Mouse (Mus musculus): Measurements from ENCODE around the gene Rhobtb1. TPM values are rescaled to one million over a fixed set of nuclear protein-coding genes. Genes with fewer than 3 reads are reported as not detected.

Gene Rhobtb1
- polyA plus RNA-seq, 1 experiment from 2014 or later = 20.2 TPM

DNA sequence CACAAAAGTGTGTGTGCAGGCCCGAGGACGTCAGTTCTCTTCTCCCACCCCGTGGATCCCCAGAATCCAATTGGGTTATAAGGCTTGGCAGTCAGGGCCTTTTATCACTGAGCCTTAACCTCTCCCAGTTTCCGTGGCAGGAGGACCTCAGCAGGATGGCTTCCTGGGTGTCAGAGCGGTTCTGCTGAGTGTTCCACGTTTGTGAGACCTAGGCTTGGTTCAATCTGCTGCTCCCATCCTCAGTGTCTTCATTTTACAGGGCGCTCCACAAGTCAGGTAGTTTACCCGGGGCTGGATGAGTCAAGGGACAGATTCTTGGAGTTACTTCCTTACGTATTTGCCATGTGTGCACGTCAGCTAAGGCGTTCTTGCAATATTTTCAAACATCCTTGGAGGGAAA, 182.0 kb downstream of the Rhobtb1 start:
- no peak for DNase-seq (ENCODE audit: low spot score)
- no peaks in the 10 kb centered on the region for H3K9me3 ChIP-seq (replicated peaks)
- WGBS = 88% methylated on average over 11 of the region's 11 CpGs
- H3K36me3 ChIP-seq = peaks cover 54% of the 10 kb centered on the region
- no peaks in the 10 kb centered on the region for H3K4me1 ChIP-seq
- no peaks in the 10 kb centered on the region for H3K27me3 ChIP-seq (ENCODE audit: low read depth, poor library complexity, severe bottlenecking)
- H3K27ac ChIP-seq = no peak overlapping the region
- H3K4me3 ChIP-seq = no peak overlapping the region

DNA sequence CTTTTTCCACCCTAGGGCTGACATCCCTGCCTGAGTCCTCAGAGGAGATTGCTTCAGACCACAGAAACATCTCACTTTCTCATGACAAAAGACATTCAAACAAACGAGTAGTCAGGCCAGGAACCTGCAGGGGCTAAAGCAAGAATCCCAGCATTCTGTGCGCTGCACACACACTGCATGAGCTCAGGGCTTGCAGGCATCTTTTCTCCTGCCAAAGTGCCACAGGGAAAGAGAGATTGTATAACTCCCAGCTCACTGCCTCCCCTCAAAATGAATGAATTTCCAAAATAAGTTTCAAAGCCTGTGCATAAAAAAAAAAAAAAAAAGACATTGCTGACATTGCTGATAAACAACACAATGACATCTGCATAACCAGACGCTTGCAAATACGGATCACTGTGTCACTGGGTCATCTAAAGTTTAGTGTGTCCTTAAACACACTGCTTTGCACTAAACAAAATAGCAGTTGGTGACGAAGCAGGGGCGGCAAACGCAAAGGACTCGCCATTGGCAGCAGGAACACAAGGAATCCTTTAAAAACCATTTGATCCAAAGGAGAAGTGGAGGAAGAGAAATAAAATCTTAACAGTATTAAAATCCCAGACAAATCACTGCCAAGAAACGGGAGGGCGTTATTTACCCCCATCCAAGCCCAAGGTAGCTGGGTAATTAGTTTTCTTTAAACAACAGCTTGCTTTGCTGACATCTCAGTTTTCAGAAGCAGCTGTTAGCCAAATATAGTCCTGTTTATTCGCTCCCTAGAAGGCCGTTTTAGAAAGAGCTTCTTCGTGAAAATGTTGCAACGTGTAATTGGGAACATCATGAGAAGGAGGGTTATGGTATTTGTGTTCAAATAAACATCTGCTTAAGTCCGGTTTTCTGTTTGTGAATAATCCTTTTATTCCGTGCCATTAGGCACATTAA, 183.3 kb downstream of the Rhobtb1 start:
- no peak for DNase-seq (ENCODE audit: low spot score)

DNA sequence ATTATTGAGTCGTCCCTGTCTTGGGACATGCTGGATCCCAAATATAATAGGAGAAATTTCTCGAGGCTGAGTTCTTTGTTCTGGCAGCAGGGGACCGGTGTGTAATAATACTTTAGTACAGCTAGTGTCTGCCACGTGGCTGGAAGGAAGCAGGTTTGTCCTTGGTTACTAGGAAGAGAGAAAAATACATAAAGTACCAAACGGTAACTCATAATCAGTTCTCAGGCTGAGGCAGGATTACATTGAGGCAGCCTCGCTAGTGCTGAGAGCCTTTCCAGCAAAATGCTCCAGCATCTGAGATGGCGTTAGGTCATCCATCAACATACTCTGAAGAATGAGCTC, 183.9 kb downstream of the Rhobtb1 start:
- Histone ChIP-seq H3K9me3 (replicated peaks) (no peaks in the 10 kb centered on the region), H3K27ac (no peak overlapping the region), H3K36me3 (peaks cover 74% of the 10 kb centered on the region), H3K4me1 (no peaks in the 10 kb centered on the region), H3K4me3 (no peak overlapping the region), H3K27me3 (ENCODE audit: low read depth, poor library complexity, severe bottlenecking) (no peaks in the 10 kb centered on the region)
- DNase-seq (ENCODE audit: low spot score) = no peak
- 89% methylated on average over 7 of the region's 7 CpGs for WGBS

More for the DNA sequence above, 183.3 kb downstream of the Rhobtb1 start:
- Histone ChIP-seq H3K36me3 (peaks cover 67% of the 10 kb centered on the region), H3K4me3 (no peak overlapping the region), H3K27ac (no peak overlapping the region), H3K4me1 (no peaks in the 10 kb centered on the region), H3K27me3 (ENCODE audit: low read depth, poor library complexity, severe bottlenecking) (no peaks in the 10 kb centered on the region), H3K9me3 (replicated peaks) (no peaks in the 10 kb centered on the region)
- WGBS = 92% methylated on average over 16 of the region's 16 CpGs

DNA sequence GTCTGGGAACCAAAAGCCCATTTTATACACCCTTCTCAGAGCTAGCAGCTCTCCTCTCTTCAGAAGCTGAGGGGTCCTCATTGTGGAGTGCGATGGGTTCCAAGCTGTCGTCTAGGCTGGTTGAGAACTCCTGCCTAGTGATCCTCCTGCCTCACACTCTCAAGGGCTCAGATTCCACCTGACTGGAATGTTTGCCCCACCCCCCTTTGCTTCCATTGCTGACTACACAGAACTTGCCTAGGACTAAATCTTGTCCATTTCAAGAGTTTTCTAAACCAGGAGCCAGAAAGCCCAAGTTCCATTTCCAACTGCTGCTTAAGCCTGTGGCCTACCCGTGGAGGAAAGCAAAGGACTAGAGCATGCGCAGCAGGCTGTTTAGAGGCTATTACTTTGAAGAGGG, 184.4 kb downstream of the Rhobtb1 start:
- Histone ChIP-seq H3K4me1 (no peaks in the 10 kb centered on the region), H3K9me3 (replicated peaks) (no peaks in the 10 kb centered on the region), H3K4me3 (no peak overlapping the region), H3K27me3 (ENCODE audit: low read depth, poor library complexity, severe bottlenecking) (no peaks in the 10 kb centered on the region), H3K27ac (no peak overlapping the region), H3K36me3 (peaks cover 78% of the 10 kb centered on the region)
- WGBS = 80% methylated on average over 4 of the region's 4 CpGs
- no peak for DNase-seq (ENCODE audit: low spot score)

DNA sequence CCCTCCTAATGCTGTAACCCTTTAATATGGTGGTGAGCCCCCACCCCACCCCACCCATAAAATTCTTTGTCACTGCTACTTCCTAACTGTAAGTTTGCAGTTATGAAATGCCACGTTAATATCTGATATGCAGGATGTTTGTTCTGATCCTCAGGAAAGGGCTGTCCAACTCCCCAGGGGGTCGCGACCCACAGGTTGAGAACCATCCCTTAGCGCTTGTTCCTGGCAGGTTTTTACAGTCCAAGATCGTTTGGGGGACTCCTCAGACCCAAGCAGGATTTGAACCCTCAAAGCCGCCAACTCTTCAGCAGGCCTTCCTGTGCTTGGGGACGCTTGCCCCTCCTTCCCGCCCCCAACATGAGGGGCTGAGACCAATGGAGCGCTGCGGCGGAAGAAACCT, 185.0 kb downstream of the Rhobtb1 start:
- no peaks in the 10 kb centered on the region for H3K9me3 ChIP-seq (replicated peaks)
- H3K4me1 ChIP-seq = no peaks in the 10 kb centered on the region
- no peak overlapping the region for H3K27ac ChIP-seq
- H3K36me3 ChIP-seq = peaks cover 84% of the 10 kb centered on the region
- 89% methylated on average over 11 of the region's 11 CpGs for WGBS
- no peaks in the 10 kb centered on the region for H3K27me3 ChIP-seq (ENCODE audit: low read depth, poor library complexity, severe bottlenecking)
- no peak overlapping the region for H3K4me3 ChIP-seq
- no peak for DNase-seq (ENCODE audit: low spot score)

DNA sequence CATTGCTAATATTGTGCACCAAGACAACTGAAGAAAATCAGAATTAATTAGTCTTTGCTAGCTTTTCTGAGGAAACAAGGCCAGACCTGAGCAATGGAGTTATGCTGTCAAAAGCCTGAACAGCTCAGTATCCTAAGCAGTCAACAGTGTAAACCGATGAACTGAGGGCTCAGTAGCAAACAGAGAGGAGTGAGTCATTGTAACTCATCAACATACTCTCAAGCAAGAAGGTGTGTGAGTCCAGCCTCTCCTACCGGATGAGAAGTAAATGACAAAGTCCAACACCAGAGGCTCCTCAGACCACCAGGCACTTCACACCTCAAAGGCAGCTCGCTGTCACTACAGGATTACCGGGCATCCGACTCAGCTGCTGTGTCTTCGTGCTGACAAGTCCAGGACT, 188.8 kb downstream of the Rhobtb1 start:
- no peak overlapping the region for H3K4me3 ChIP-seq
- peaks cover 100% of the 10 kb centered on the region for H3K36me3 ChIP-seq
- H3K27me3 ChIP-seq (ENCODE audit: low read depth, poor library complexity, severe bottlenecking) = no peaks in the 10 kb centered on the region
- no peaks in the 10 kb centered on the region for H3K9me3 ChIP-seq (replicated peaks)
- 92% methylated on average over 6 of the region's 6 CpGs for WGBS
- no peaks in the 10 kb centered on the region for H3K4me1 ChIP-seq
- no peak for DNase-seq (ENCODE audit: low spot score)
- no peak overlapping the region for H3K27ac ChIP-seq

Other genes with a start within 250 kb of the Rhobtb1 start
- 1.0 and 1.6 TPM in 2 replicates for gene A930033H14Rik, start 61.7 kb downstream of the Rhobtb1 start, polyA plus RNA-seq (2016; fragmentation: Nextera tagmentation; extraction: Ambion mirVana)
- 546 and 560 TPM in 2 replicates for gene Cdk1, start 201.5 kb downstream of the Rhobtb1 start, polyA plus RNA-seq (2016; fragmentation: Nextera tagmentation; extraction: Ambion mirVana)
- 23.9 and 26.1 TPM in 2 replicates for gene Ank3, start 247.3 kb downstream of the Rhobtb1 start, polyA plus RNA-seq (2016; fragmentation: Nextera tagmentation; extraction: Ambion mirVana)

Measured in limb, embryonic 10.5 days (tissue).